Mouse (Mus musculus): Measurements from ENCODE around the gene Ptf1a. TPM values are rescaled to one million over a fixed set of nuclear protein-coding genes. Genes with fewer than 3 reads are reported as not detected.

Gene Ptf1a
- polyA plus RNA-seq, 1 experiment: not detected

- peaks cover 25% of the 10 kb centered on the region for H3K27me3 ChIP-seq (ENCODE audit: control insufficient read depth, insufficient read depth, insufficient read length)
- TF ChIP-seq TCF12 (IDR thresholded peaks at IDR 0.05; ENCODE audit: insufficient read depth, poor library complexity, severe bottlenecking) (no peak), MAX (IDR thresholded peaks at IDR 0.05; ENCODE audit: low read depth) (no peak), POLR2A (IDR thresholded peaks at IDR 0.05; ENCODE audit: insufficient read length, low read depth) (no peak), CEBPB (IDR thresholded peaks at IDR 0.05; ENCODE audit: insufficient read depth, poor library complexity, severe bottlenecking) (no peak), MYOD1 (IDR thresholded peaks at IDR 0.05; ENCODE audit: control insufficient read depth in 1 of 3, insufficient read length in 2 of 3, low read depth in 2 of 3) (no peak), SRF (IDR thresholded peaks at IDR 0.05; ENCODE audit: control insufficient read depth, insufficient read length, low read depth) (no peak), USF1 (IDR thresholded peaks at IDR 0.05; ENCODE audit: low read depth) (no peak), POLR2AphosphoS2 (IDR thresholded peaks at IDR 0.05; ENCODE audit: insufficient read length, low read depth) (no peak), MYOG (IDR thresholded peaks at IDR 0.05; ENCODE audit: control insufficient read depth in 1 of 3, insufficient read depth in 1 of 3, insufficient read length in 2 of 3, low read depth in 2 of 3) (no peak), REST (IDR thresholded peaks at IDR 0.05; ENCODE audit: insufficient read depth, insufficient read length) (no peak), TCF3 (IDR thresholded peaks at IDR 0.05; ENCODE audit: insufficient read length, low read depth) (no peak)
- H3K4me2 ChIP-seq (ENCODE audit: low read depth): no peak overlapping the region
Measured at GRCm38 (mm10) chr2:19449308-19449707, 3.8 kb downstream of the Ptf1a start.

GRCm38 (mm10) chr2:19452531-19453055 is 7.1 kb downstream of the Ptf1a start:
- Histone ChIP-seq H3K79me2 (ENCODE audit: control insufficient read depth, insufficient read depth) (no peaks in the 10 kb centered on the region), H3K36me3 (ENCODE audit: control insufficient read depth, insufficient read depth) (no peaks in the 10 kb centered on the region), H3ac (ENCODE audit: control insufficient read depth, insufficient read length) (no peak overlapping the region), H3K27me3 (ENCODE audit: control insufficient read depth, insufficient read depth, insufficient read length) (peaks cover 9% of the 10 kb centered on the region), H3K4me2 (ENCODE audit: low read depth) (no peak overlapping the region), H3K4me3 (no peak overlapping the region)
- TF ChIP-seq REST (IDR thresholded peaks at IDR 0.05; ENCODE audit: insufficient read depth, insufficient read length): no peak
- TF ChIP-seq POLR2A (IDR thresholded peaks at IDR 0.05; ENCODE audit: insufficient read length, low read depth): no peak
- TF ChIP-seq E2F4 (IDR thresholded peaks at IDR 0.05; ENCODE audit: insufficient read depth): no peak
- TF ChIP-seq USF1 (IDR thresholded peaks at IDR 0.05; ENCODE audit: low read depth): no peak
- no peak for TF ChIP-seq TCF3 (IDR thresholded peaks at IDR 0.05; ENCODE audit: insufficient read length, low read depth)
- TF ChIP-seq MAX (IDR thresholded peaks at IDR 0.05; ENCODE audit: low read depth): no peak
- no peak for TF ChIP-seq MYOG (IDR thresholded peaks at IDR 0.05; ENCODE audit: control insufficient read depth in 1 of 3, insufficient read depth in 1 of 3, insufficient read length in 2 of 3, low read depth in 2 of 3)
- TF ChIP-seq CEBPB (IDR thresholded peaks at IDR 0.05; ENCODE audit: insufficient read depth, poor library complexity, severe bottlenecking): no peak
- no peak for TF ChIP-seq SRF (IDR thresholded peaks at IDR 0.05; ENCODE audit: control insufficient read depth, insufficient read length, low read depth)
- TF ChIP-seq TCF12 (IDR thresholded peaks at IDR 0.05; ENCODE audit: insufficient read depth, poor library complexity, severe bottlenecking): no peak
- no peak for TF ChIP-seq MYOD1 (IDR thresholded peaks at IDR 0.05; ENCODE audit: control insufficient read depth in 1 of 3, insufficient read length in 2 of 3, low read depth in 2 of 3)
- TF ChIP-seq POLR2AphosphoS2 (IDR thresholded peaks at IDR 0.05; ENCODE audit: insufficient read length, low read depth): no peak

More at GRCm38 (mm10) chr2:19449308-19449707, 3.8 kb downstream of the Ptf1a start:
- H3K79me2 ChIP-seq (ENCODE audit: control insufficient read depth, insufficient read depth): no peaks in the 10 kb centered on the region
- H3K36me3 ChIP-seq (ENCODE audit: control insufficient read depth, insufficient read depth): no peaks in the 10 kb centered on the region
- H3K4me3 ChIP-seq: no peak overlapping the region
- H3ac ChIP-seq (ENCODE audit: control insufficient read depth, insufficient read length): no peak overlapping the region

- Histone ChIP-seq H3K79me2 (ENCODE audit: control insufficient read depth, insufficient read depth) (no peaks in the 10 kb centered on the region), H3K27me3 (ENCODE audit: control insufficient read depth, insufficient read depth, insufficient read length) (no peaks in the 10 kb centered on the region), H3ac (ENCODE audit: control insufficient read depth, insufficient read length) (no peak overlapping the region), H3K4me2 (ENCODE audit: low read depth) (no peak overlapping the region), H3K4me3 (no peak overlapping the region), H3K36me3 (ENCODE audit: control insufficient read depth, insufficient read depth) (no peaks in the 10 kb centered on the region)
- TF ChIP-seq POLR2AphosphoS2 (IDR thresholded peaks at IDR 0.05; ENCODE audit: insufficient read length, low read depth): no peak
- TF ChIP-seq MYOG (IDR thresholded peaks at IDR 0.05; ENCODE audit: control insufficient read depth in 1 of 3, insufficient read depth in 1 of 3, insufficient read length in 2 of 3, low read depth in 2 of 3): no peak
- no peak for TF ChIP-seq TCF12 (IDR thresholded peaks at IDR 0.05; ENCODE audit: insufficient read depth, poor library complexity, severe bottlenecking)
- no peak for TF ChIP-seq E2F4 (IDR thresholded peaks at IDR 0.05; ENCODE audit: insufficient read depth)
Measured at GRCm38 (mm10) chr2:19455228-19455627, 9.8 kb downstream of the Ptf1a start.

GRCm38 (mm10) chr2:19455857-19456482 is 10.5 kb downstream of the Ptf1a start:
- Histone ChIP-seq H3ac (ENCODE audit: control insufficient read depth, insufficient read length) (no peak overlapping the region), H3K4me2 (ENCODE audit: low read depth) (no peak overlapping the region), H3K27me3 (ENCODE audit: control insufficient read depth, insufficient read depth, insufficient read length) (no peaks in the 10 kb centered on the region), H3K4me3 (no peak overlapping the region), H3K36me3 (ENCODE audit: control insufficient read depth, insufficient read depth) (no peaks in the 10 kb centered on the region), H3K79me2 (ENCODE audit: control insufficient read depth, insufficient read depth) (no peaks in the 10 kb centered on the region)
- TF ChIP-seq E2F4 (IDR thresholded peaks at IDR 0.05; ENCODE audit: insufficient read depth): no peak
- no peak for TF ChIP-seq POLR2AphosphoS2 (IDR thresholded peaks at IDR 0.05; ENCODE audit: insufficient read length, low read depth)
- no peak for TF ChIP-seq TCF3 (IDR thresholded peaks at IDR 0.05; ENCODE audit: insufficient read length, low read depth)
- no peak for TF ChIP-seq USF1 (IDR thresholded peaks at IDR 0.05; ENCODE audit: low read depth)
- TF ChIP-seq MYOD1 (IDR thresholded peaks at IDR 0.05; ENCODE audit: control insufficient read depth in 1 of 3, insufficient read length in 2 of 3, low read depth in 2 of 3): no peak
- no peak for TF ChIP-seq TCF12 (IDR thresholded peaks at IDR 0.05; ENCODE audit: insufficient read depth, poor library complexity, severe bottlenecking)
- TF ChIP-seq CEBPB (IDR thresholded peaks at IDR 0.05; ENCODE audit: insufficient read depth, poor library complexity, severe bottlenecking): no peak
- TF ChIP-seq MAX (IDR thresholded peaks at IDR 0.05; ENCODE audit: low read depth): no peak
- no peak for TF ChIP-seq MYOG (IDR thresholded peaks at IDR 0.05; ENCODE audit: control insufficient read depth in 1 of 3, insufficient read depth in 1 of 3, insufficient read length in 2 of 3, low read depth in 2 of 3)
- TF ChIP-seq REST (IDR thresholded peaks at IDR 0.05; ENCODE audit: insufficient read depth, insufficient read length): no peak
- TF ChIP-seq SRF (IDR thresholded peaks at IDR 0.05; ENCODE audit: control insufficient read depth, insufficient read length, low read depth): no peak
- no peak for TF ChIP-seq POLR2A (IDR thresholded peaks at IDR 0.05; ENCODE audit: insufficient read length, low read depth)
